Mouse (Mus musculus) layer of hippocampus, adult 2 months (tissue): ENCODE results near the gene Ldah. TPM values are rescaled to one million over a fixed set of nuclear protein-coding genes. Genes with fewer than 3 reads are reported as not detected.

Source experiments
- DNase-seq, 2 experiments: peaks; one replicate each; pipeline ENCODE4 v3.0.0; 2022; ENCODE audit warnings: low spot score in 2 of 2
- H3K27ac ChIP-seq: fragments of 200-600 bp; 2 replicates; pipeline ENCODE4 v1.8.1; 2022
- H3K4me3 ChIP-seq: fragments of 200-600 bp; 2 replicates; pipeline ENCODE4 v1.8.1; 2022; ENCODE audit warnings: mild to moderate bottlenecking
- CTCF ChIP-seq: fragments of 200-600 bp; conservative IDR thresholded peaks from 2 replicates; pipeline ENCODE4 v1.8.1; 2022; ENCODE audit warnings: antibody characterized with exemption, mild to moderate bottlenecking, moderate library complexity
- total RNA-seq, 2 experiments: library from RNA; stranded (reverse); gene quantifications; 2 replicates each; pipeline ENCODE4 v1.2.3; 2021

Gene Ldah
- total RNA-seq, 2 experiments from 2014 or later: 41.5 to 45.7 TPM

- 0 out of 2 replicates have a peak overlapping the region, but pooled peaks have one; percentile 18 for H3K27ac ChIP-seq
- DNase-seq: no peak
- no peak for TF ChIP-seq CTCF
- peak overlapping the region; percentile 49 for H3K4me3 ChIP-seq
Measured at GRCm38 (mm10) chr12:8291157-8291853, 83.4 kb downstream of the Ldah start.

- H3K4me3 ChIP-seq: no peak overlapping the region
- no peak for TF ChIP-seq CTCF
- no peak for DNase-seq
- no peak overlapping the region for H3K27ac ChIP-seq
Measured at GRCm38 (mm10) chr12:8295307-8295913, 87.5 kb downstream of the Ldah start.

GRCm38 (mm10) chr12:8296154-8296553 lies 88.2 kb downstream of the Ldah start:
- H3K27ac ChIP-seq: no peak overlapping the region
- DNase-seq: no peak
- TF ChIP-seq CTCF: no peak
- H3K4me3 ChIP-seq: no peak overlapping the region

GRCm38 (mm10) chr12:8297586-8298214 lies 89.8 kb downstream of the Ldah start:
- Histone ChIP-seq H3K27ac (no peak overlapping the region), H3K4me3 (no peak overlapping the region)
- no peak for DNase-seq
- no peak for TF ChIP-seq CTCF

- no peak for TF ChIP-seq CTCF
- DNase-seq: no peak
- Histone ChIP-seq H3K27ac (no peak overlapping the region), H3K4me3 (no peak overlapping the region)
Measured at GRCm38 (mm10) chr12:8298361-8299142, 90.6 kb downstream of the Ldah start.

- no peak for TF ChIP-seq CTCF
- H3K4me3 ChIP-seq: no peak overlapping the region
- no peak overlapping the region for H3K27ac ChIP-seq
- no peak for DNase-seq
Measured at GRCm38 (mm10) chr12:8299143-8300110, 91.5 kb downstream of the Ldah start.

GRCm38 (mm10) chr12:8300111-8300480 lies 92.2 kb downstream of the Ldah start:
- no peak for TF ChIP-seq CTCF

GRCm38 (mm10) chr12:8300521-8300920 lies 92.6 kb downstream of the Ldah start:
- DNase-seq: no peak
- Histone ChIP-seq H3K27ac (no peak overlapping the region), H3K4me3 (no peak overlapping the region)
- TF ChIP-seq CTCF: no peak

More at GRCm38 (mm10) chr12:8300111-8300480, 92.2 kb downstream of the Ldah start:
- no peak overlapping the region for H3K27ac ChIP-seq
- no peak for DNase-seq
- no peak overlapping the region for H3K4me3 ChIP-seq

GRCm38 (mm10) chr12:8301011-8301814 lies 93.3 kb downstream of the Ldah start:
- H3K4me3 ChIP-seq: peak overlapping the region; percentile 52
- TF ChIP-seq CTCF: no peak

GRCm38 (mm10) chr12:8301841-8302431 lies 94.0 kb downstream of the Ldah start, which contains the start of gene Gdf7:
Gdf7 (minus strand) TSS chr12:8301954.
- H3K27ac ChIP-seq: no peak within 1 kb of the TSS
- H3K4me3 ChIP-seq: peak within 1 kb of the TSS; percentile 52
- no peak for DNase-seq
- peak; percentile 65 for TF ChIP-seq CTCF

More at GRCm38 (mm10) chr12:8301011-8301814, 93.3 kb downstream of the Ldah start:
- H3K27ac ChIP-seq: no peak overlapping the region
- DNase-seq: no peak

- Histone ChIP-seq H3K4me3 (no peak overlapping the region), H3K27ac (no peak overlapping the region)
- no peak for TF ChIP-seq CTCF
- no peak for DNase-seq
Measured at GRCm38 (mm10) chr12:8305258-8305657, 97.4 kb downstream of the Ldah start.
